Mouse (Mus musculus) midbrain, embryonic 16.5 days (tissue): ENCODE measurements at regions not wholly inside any gene's neighbourhood (a gene's known extent, or its start where the extent isn't known, plus 50 kb on each side); places are given as distances from the start of the nearest gene placed in this dataset.

ENCODE experiments used
- ATAC-seq: fragments of 200-750 bp; cut with Nextera tagmentation; 2 replicates; pipeline ENCODE4 v1.8.0; 2017; ENCODE audit warnings: moderate TSS enrichment
- H3K27ac ChIP-seq: fragments of 300-500 bp; sonication (generic); 2 replicates; pipeline ENCODE4 v1.5.1; 2014; ENCODE audit warnings: mild to moderate bottlenecking, low read length, mixed read lengths
- H3K27me3 ChIP-seq: fragments of 300-500 bp; sonication (generic); 2 replicates; pipeline ENCODE4 v1.6.1; 2014; ENCODE audit warnings: low read depth, low read length, mixed read lengths; ENCODE audit not compliant: control insufficient read depth, insufficient read depth
- H3K36me3 ChIP-seq: fragments of 300-500 bp; sonication (generic); 2 replicates; pipeline ENCODE4 v1.6.1; 2014; ENCODE audit warnings: mild to moderate bottlenecking, low read length, moderate library complexity, mixed read lengths; ENCODE audit not compliant: control insufficient read depth, insufficient read depth
- H3K4me1 ChIP-seq: fragments of 300-500 bp; sonication (generic); 2 replicates; pipeline ENCODE4 v1.6.1; 2014; ENCODE audit warnings: mild to moderate bottlenecking, low read length, mixed read lengths; ENCODE audit not compliant: control insufficient read depth, insufficient read depth
- H3K4me2 ChIP-seq: fragments of 300-500 bp; sonication (generic); 2 replicates; pipeline ENCODE4 v1.6.1; 2014; ENCODE audit warnings: mild to moderate bottlenecking, low read length, mixed read lengths
- H3K4me3 ChIP-seq: fragments of 300-500 bp; sonication (generic); 2 replicates; pipeline ENCODE4 v1.5.1; 2014; ENCODE audit warnings: low read depth, mild to moderate bottlenecking, low read length, moderate library complexity, mixed read lengths
- H3K9ac ChIP-seq: fragments of 300-500 bp; sonication (generic); 2 replicates; pipeline ENCODE4 v1.6.1; 2014; ENCODE audit warnings: low read depth, low read length, mixed read lengths
- H3K9me3 ChIP-seq: fragments of 300-500 bp; sonication (generic); replicated peaks from 2 replicates; pipeline ENCODE4 v1.6.1; 2014; ENCODE audit warnings: mild to moderate bottlenecking, low read length, mixed read lengths; ENCODE audit not compliant: control insufficient read depth, poor library complexity, severe bottlenecking
- WGBS: fragments of 180-500 bp; shearing (Covaris S2); extraction: QIAGEN DNeasy Blood & Tissue Kit; methylation state at CpG from one replicate; pipeline ENCODE4 v1.1.7; 2014; 5-methylcytosine and 5-hydroxymethylcytosine counted together

- H3K36me3 ChIP-seq = no peaks in the 10 kb centered on the region
- ATAC-seq = no peak
- H3K9ac ChIP-seq = no peak overlapping the region
- 81% methylated on average over 4 of the region's 4 CpGs for WGBS
- H3K4me3 ChIP-seq = no peak overlapping the region
- no peaks in the 10 kb centered on the region for H3K4me1 ChIP-seq
- H3K9me3 ChIP-seq = no peaks in the 10 kb centered on the region
- H3K27me3 ChIP-seq = no peaks in the 10 kb centered on the region
- no peak overlapping the region for H3K27ac ChIP-seq
- H3K4me2 ChIP-seq = no peak overlapping the region
These were observed 216.3 kb downstream of the Ikzf2 start for GRCm38 (mm10) chr1:69470614-69471250.

GRCm38 (mm10) chr1:69469158-69469901 is 217.7 kb downstream of the Ikzf2 start:
- no peak for ATAC-seq
- H3K36me3 ChIP-seq = no peaks in the 10 kb centered on the region
- no peak overlapping the region for H3K9ac ChIP-seq
- no peaks in the 10 kb centered on the region for H3K9me3 ChIP-seq
- H3K4me2 ChIP-seq = no peak overlapping the region
- H3K27me3 ChIP-seq = no peaks in the 10 kb centered on the region
- no peaks in the 10 kb centered on the region for H3K4me1 ChIP-seq
- H3K27ac ChIP-seq = no peak overlapping the region
- 90% methylated on average over 8 of the region's 8 CpGs for WGBS
- H3K4me3 ChIP-seq = no peak overlapping the region

GRCm38 (mm10) chr1:69466534-69467275 is 220.3 kb downstream of the Ikzf2 start:
- no peak overlapping the region for H3K27ac ChIP-seq
- 21% methylated on average over 5 of the region's 5 CpGs for WGBS
- H3K4me3 ChIP-seq = no peak overlapping the region
- H3K4me2 ChIP-seq = no peak overlapping the region
- H3K9me3 ChIP-seq = no peaks in the 10 kb centered on the region
- H3K9ac ChIP-seq = no peak overlapping the region
- no peaks in the 10 kb centered on the region for H3K36me3 ChIP-seq
- H3K4me1 ChIP-seq = no peaks in the 10 kb centered on the region
- H3K27me3 ChIP-seq = no peaks in the 10 kb centered on the region
- peak; percentile 32; the same call in 1 of the 2 replicates for ATAC-seq

GRCm38 (mm10) chr1:69461191-69461590 is 225.9 kb downstream of the Ikzf2 start:
- Histone ChIP-seq H3K36me3 (no peaks in the 10 kb centered on the region), H3K27ac (no peak overlapping the region), H3K4me1 (no peaks in the 10 kb centered on the region), H3K4me2 (no peak overlapping the region), H3K27me3 (no peaks in the 10 kb centered on the region), H3K9me3 (no peaks in the 10 kb centered on the region), H3K9ac (no peak overlapping the region), H3K4me3 (no peak overlapping the region)
- ATAC-seq = no peak
- WGBS = 82% methylated on average over 3 of the region's 3 CpGs

GRCm38 (mm10) chr1:69459899-69460298 is 227.1 kb downstream of the Ikzf2 start:
- H3K27me3 ChIP-seq = no peaks in the 10 kb centered on the region
- H3K27ac ChIP-seq = no peak overlapping the region
- no peak overlapping the region for H3K4me3 ChIP-seq
- H3K9ac ChIP-seq = no peak overlapping the region
- no peaks in the 10 kb centered on the region for H3K4me1 ChIP-seq
- H3K36me3 ChIP-seq = no peaks in the 10 kb centered on the region
- no peak for ATAC-seq
- no peaks in the 10 kb centered on the region for H3K9me3 ChIP-seq
- no peak overlapping the region for H3K4me2 ChIP-seq

GRCm38 (mm10) chr1:69457471-69457870 is 229.6 kb downstream of the Ikzf2 start:
- Histone ChIP-seq H3K4me3 (no peak overlapping the region), H3K4me2 (no peak overlapping the region), H3K27ac (no peak overlapping the region), H3K27me3 (no peaks in the 10 kb centered on the region), H3K4me1 (no peaks in the 10 kb centered on the region), H3K9me3 (no peaks in the 10 kb centered on the region), H3K36me3 (no peaks in the 10 kb centered on the region), H3K9ac (no peak overlapping the region)
- no peak for ATAC-seq

- Histone ChIP-seq H3K4me2 (no peak overlapping the region), H3K36me3 (no peaks in the 10 kb centered on the region), H3K4me3 (no peak overlapping the region), H3K27me3 (no peaks in the 10 kb centered on the region), H3K27ac (no peak overlapping the region), H3K9me3 (no peaks in the 10 kb centered on the region), H3K4me1 (no peaks in the 10 kb centered on the region), H3K9ac (no peak overlapping the region)
- 89% methylated on average over 3 of the region's 3 CpGs for WGBS
- no peak for ATAC-seq
These were observed 233.1 kb downstream of the Ikzf2 start for GRCm38 (mm10) chr1:69453991-69454390.

- ATAC-seq = no peak
- no peak overlapping the region for H3K4me2 ChIP-seq
- no peak overlapping the region for H3K9ac ChIP-seq
- H3K4me1 ChIP-seq = no peaks in the 10 kb centered on the region
- no peaks in the 10 kb centered on the region for H3K9me3 ChIP-seq
- no peak overlapping the region for H3K4me3 ChIP-seq
- H3K36me3 ChIP-seq = no peaks in the 10 kb centered on the region
- no peaks in the 10 kb centered on the region for H3K27me3 ChIP-seq
- H3K27ac ChIP-seq = no peak overlapping the region
These were observed 234.1 kb downstream of the Ikzf2 start for GRCm38 (mm10) chr1:69452910-69453309.

GRCm38 (mm10) chr1:69450455-69450854 is 236.6 kb downstream of the Ikzf2 start:
- no peak overlapping the region for H3K27ac ChIP-seq
- no peak overlapping the region for H3K9ac ChIP-seq
- H3K4me1 ChIP-seq = no peaks in the 10 kb centered on the region
- no peaks in the 10 kb centered on the region for H3K27me3 ChIP-seq
- 73% methylated on average over 2 of the region's 2 CpGs for WGBS
- ATAC-seq = no peak
- H3K9me3 ChIP-seq = no peaks in the 10 kb centered on the region
- no peak overlapping the region for H3K4me3 ChIP-seq
- no peaks in the 10 kb centered on the region for H3K36me3 ChIP-seq
- no peak overlapping the region for H3K4me2 ChIP-seq
